Mouse (Mus musculus) C2C12 (cell line): ENCODE measurements around the gene Rassf1. TPM values are rescaled to one million over a fixed set of nuclear protein-coding genes. Genes with fewer than 3 reads are reported as not detected.

Experiments
- H3K27me3 ChIP-seq: one replicate; pipeline ENCODE4 v1.6.1; 2011; ENCODE audit not compliant: control insufficient read depth, insufficient read depth, insufficient read length
- H3K36me3 ChIP-seq: one replicate; pipeline ENCODE4 v1.6.1; 2011; ENCODE audit not compliant: control insufficient read depth, insufficient read depth
- H3K4me3 ChIP-seq: one replicate; pipeline ENCODE4 v1.5.1; 2011; ENCODE audit warnings: mild to moderate bottlenecking, control low read depth; ENCODE audit not compliant: poor library complexity, insufficient read depth, severe bottlenecking
- H3K79me2 ChIP-seq: one replicate; pipeline ENCODE4 v1.6.1; 2011; ENCODE audit not compliant: control insufficient read depth, insufficient read depth
- H3K79me3 ChIP-seq: one replicate; pipeline ENCODE4 v1.6.1; 2011; ENCODE audit warnings: low read depth, control low read depth
- H3ac ChIP-seq: one replicate; pipeline ENCODE3; 2011; ENCODE audit warnings: low read depth; ENCODE audit not compliant: control insufficient read depth, insufficient read length
- CEBPB ChIP-seq: IDR thresholded peaks from one replicate; pipeline ENCODE4 v1.6.1; 2011; ENCODE audit warnings: low read depth, mild to moderate bottlenecking, control low read depth, moderate library complexity
- CTCF ChIP-seq: IDR thresholded peaks from one replicate; pipeline ENCODE4 v1.5.1; 2011; ENCODE audit not compliant: control insufficient read depth, insufficient read depth, insufficient read length
- FOSL1 ChIP-seq: IDR thresholded peaks from one replicate; pipeline ENCODE4 v1.8.0; 2011; ENCODE audit warnings: mild to moderate bottlenecking, low read length; ENCODE audit not compliant: poor library complexity, insufficient read depth, severe bottlenecking
- MAX ChIP-seq: IDR thresholded peaks from one replicate; pipeline ENCODE4 v1.6.1; 2011; ENCODE audit warnings: mild to moderate bottlenecking, control low read depth
- MYOD1 ChIP-seq: IDR thresholded peaks from one replicate; pipeline ENCODE4 v1.6.1; 2011; ENCODE audit warnings: low read depth; ENCODE audit not compliant: control insufficient read depth, insufficient read length
- MYOG ChIP-seq: IDR thresholded peaks from one replicate; pipeline ENCODE4 v1.6.1; 2011; ENCODE audit not compliant: control insufficient read depth, insufficient read length; ENCODE audit errors: extremely low read depth
- USF1 ChIP-seq: IDR thresholded peaks from one replicate; pipeline ENCODE4 v1.6.1; 2011; ENCODE audit warnings: low read depth, mild to moderate bottlenecking, control low read depth, moderate library complexity
- polyA plus RNA-seq: library from polyadenylated mRNA; unstranded; fragments of >200 nt; fragmentation: generic; extraction: Trizol; gene quantifications from one replicate; pipeline ENCODE4 v1.2.1, GENCODE M21; 2012; ENCODE audit warnings: missing spikeins

Gene Rassf1
- polyA plus RNA-seq, 1 experiment: 89.7 TPM

DNA sequence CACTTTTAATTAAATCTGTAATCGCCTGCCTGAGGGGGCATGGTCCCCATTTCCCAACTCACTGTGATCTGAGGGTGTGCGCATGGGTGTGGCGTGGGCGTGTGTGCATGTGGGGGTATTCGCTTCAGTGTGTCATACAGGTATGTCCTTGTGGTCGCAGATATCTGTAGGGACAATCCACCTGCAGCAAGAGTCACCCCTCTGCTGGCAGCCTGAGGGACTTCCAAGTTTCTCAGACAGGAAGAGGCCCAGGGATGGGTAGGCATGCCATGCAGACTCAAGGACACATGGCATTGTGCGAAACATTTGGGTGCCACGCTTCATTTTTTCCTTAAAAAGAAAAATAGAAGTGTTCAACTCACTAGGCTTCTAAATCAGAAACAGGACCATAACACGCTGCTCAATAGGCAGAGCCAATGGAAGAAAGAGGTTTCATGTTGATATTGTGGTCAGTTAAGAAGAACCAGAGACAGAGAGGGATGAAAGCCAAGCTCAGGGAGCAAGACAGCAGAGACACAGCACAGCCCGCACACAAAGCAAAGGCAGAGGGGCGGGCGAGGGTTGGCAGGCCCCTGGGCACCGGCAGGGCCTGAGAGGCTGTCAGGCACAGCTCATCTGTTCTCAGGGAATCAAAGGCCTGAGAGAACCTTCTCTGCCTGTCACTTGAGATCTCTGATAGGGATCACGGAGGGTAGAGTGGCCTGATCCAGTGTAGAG lies 40.8 kb upstream of the Rassf1 start:
- Histone ChIP-seq H3ac (no peak overlapping the region), H3K36me3 (no peaks in the 10 kb centered on the region), H3K79me3 (no peaks in the 10 kb centered on the region), H3K79me2 (no peaks in the 10 kb centered on the region), H3K4me3 (no peak overlapping the region), H3K27me3 (peaks cover 85% of the 10 kb centered on the region)
- TF ChIP-seq CEBPB: no peak
- TF ChIP-seq MYOG: no peak
- no peak for TF ChIP-seq MAX
- TF ChIP-seq USF1: no peak
- TF ChIP-seq FOSL1: no peak

DNA sequence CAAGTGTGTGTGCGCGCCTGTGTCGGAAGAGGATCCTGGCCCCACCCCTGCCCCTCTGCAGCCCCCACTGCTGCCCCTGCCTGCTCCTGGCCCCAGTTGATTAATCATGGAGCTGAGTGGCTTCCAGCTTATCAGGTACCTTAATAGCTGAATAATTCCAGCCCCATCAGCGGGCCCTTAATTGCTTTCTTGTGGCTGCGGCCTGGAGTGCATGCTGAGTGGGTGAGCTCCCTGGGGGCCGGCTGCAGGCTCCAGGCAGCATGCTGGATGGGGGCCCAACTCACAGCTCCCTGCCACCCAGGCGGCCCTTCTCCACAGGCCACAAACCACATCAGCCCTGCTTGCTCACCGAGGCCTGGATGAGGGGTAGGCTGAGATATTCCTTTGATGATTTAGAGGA lies 39.9 kb upstream of the Rassf1 start:
- Histone ChIP-seq H3K79me2 (no peaks in the 10 kb centered on the region), H3K36me3 (no peaks in the 10 kb centered on the region), H3K27me3 (peaks cover 78% of the 10 kb centered on the region), H3ac (no peak overlapping the region), H3K4me3 (no peak overlapping the region), H3K79me3 (no peaks in the 10 kb centered on the region)
- TF ChIP-seq MYOD1 (no peak), MYOG (no peak), MAX (no peak), FOSL1 (no peak), USF1 (no peak), CTCF (no peak), CEBPB (no peak)

DNA sequence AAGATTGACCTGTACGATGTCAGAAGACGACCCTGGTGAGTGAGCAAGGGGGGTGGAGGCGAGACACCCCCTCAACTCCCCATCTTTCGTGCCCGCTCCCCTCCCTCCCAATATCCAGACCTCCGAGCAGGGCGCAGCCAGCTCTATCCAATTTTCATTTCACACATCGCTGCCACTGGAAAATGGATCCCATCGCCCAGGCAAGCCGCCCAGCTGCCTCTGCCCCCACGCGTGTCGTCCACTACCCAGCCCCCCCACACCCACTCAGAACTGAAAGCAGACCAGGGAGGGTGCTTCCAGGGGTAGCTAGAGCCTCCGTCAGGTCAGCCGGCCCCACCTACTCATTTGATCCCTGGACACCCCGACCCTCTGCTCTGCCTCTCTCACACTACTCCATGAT lies 39.0 kb upstream of the Rassf1 start:
- Histone ChIP-seq H3K27me3 (peaks cover 75% of the 10 kb centered on the region), H3K36me3 (no peaks in the 10 kb centered on the region), H3ac (no peak overlapping the region), H3K4me3 (no peak overlapping the region), H3K79me2 (no peaks in the 10 kb centered on the region), H3K79me3 (no peaks in the 10 kb centered on the region)
- no peak for TF ChIP-seq CEBPB
- TF ChIP-seq FOSL1: no peak
- TF ChIP-seq MYOG: no peak
- TF ChIP-seq MAX: no peak
- no peak for TF ChIP-seq MYOD1
- TF ChIP-seq USF1: no peak
- TF ChIP-seq CTCF: no peak

DNA sequence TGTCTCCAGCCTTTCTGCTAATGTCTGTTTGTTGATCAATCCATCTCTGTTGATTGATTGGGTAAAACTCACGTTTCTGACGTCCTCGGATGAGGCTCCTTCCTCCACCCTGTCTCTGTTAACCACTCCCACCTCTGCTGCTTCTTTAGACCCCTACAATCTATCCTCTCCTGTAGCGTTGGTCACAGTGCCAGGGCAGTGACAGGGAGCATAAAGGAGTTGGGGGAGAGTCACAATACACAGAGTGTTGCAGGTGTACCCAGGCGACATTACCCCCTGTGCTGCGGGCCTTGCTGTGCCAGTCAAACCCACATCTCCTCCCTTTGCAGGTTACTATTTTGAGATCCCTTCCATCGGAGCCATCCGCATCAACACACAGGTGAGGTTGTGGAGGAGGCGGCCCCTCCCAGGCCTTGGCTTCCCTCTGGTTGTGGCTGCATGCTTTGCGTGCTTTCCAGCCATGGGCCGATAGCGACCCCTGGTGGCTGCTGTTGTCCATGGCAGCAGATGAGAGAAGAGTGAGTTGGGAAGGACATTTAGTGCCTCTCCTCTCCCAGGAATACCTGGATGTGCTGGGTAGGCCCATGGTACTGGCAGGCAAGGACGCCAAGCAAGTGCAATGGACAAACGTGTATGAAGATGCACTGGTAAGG lies 36.9 kb upstream of the Rassf1 start:
- Histone ChIP-seq H3K27me3 (peaks cover 74% of the 10 kb centered on the region), H3K79me2 (no peaks in the 10 kb centered on the region), H3ac (no peak overlapping the region), H3K36me3 (no peaks in the 10 kb centered on the region), H3K79me3 (no peaks in the 10 kb centered on the region), H3K4me3 (no peak overlapping the region)
- TF ChIP-seq CTCF: peak; percentile 78
- TF ChIP-seq FOSL1: no peak
- TF ChIP-seq MYOD1: no peak

DNA sequence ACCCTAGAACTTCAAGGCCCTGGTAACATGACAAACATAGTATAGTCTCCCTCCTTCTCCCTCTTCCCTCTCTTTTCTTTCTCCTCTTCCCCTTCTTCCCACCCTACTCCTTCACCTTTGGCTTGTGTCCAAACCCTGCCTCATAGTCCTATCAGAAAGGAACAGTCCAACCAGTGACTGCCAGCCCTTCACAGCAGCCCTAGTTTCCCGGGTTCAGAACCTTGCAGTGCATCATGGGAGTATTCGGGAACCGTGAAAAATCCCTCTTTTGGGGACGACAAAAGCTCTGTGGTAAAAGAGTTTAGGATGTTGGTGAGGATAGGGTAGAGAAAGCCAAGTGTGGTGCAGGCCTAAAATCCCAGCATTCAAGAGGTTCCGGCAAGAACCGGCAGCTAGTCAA lies 31.0 kb upstream of the Rassf1 start:
- no peak overlapping the region for H3ac ChIP-seq
- H3K36me3 ChIP-seq: no peaks in the 10 kb centered on the region
- no peak for TF ChIP-seq MAX
- no peak for TF ChIP-seq CTCF
- TF ChIP-seq MYOG: no peak
- no peak for TF ChIP-seq MYOD1
- no peak for TF ChIP-seq USF1
- no peak for TF ChIP-seq CEBPB
- no peak for TF ChIP-seq FOSL1
- H3K79me3 ChIP-seq: no peaks in the 10 kb centered on the region
- H3K27me3 ChIP-seq: peaks cover 72% of the 10 kb centered on the region
- H3K79me2 ChIP-seq: no peaks in the 10 kb centered on the region
- no peak overlapping the region for H3K4me3 ChIP-seq

DNA sequence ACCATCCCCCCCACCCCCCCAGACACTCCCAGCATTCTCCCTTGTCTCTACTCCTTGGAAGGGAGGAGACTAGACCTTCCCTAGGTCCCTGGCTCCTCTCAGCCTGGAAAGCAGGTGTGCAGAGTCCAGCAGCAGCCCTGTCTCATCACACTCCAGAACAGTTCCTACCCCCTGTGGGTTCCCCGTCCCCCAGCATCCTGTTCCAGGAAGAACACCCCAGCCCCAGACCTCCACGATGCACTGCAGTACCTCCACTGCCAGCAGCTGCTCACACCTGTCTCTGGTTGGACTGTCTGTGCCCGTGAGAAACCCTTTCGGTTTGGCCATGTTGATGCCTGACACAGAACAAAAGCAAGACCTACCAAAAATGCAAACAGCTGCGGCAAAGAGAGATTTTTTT lies 30.2 kb upstream of the Rassf1 start:
- H3K79me3 ChIP-seq: no peaks in the 10 kb centered on the region
- no peaks in the 10 kb centered on the region for H3K79me2 ChIP-seq
- H3ac ChIP-seq: no peak overlapping the region
- no peaks in the 10 kb centered on the region for H3K36me3 ChIP-seq
- TF ChIP-seq FOSL1 (no peak), USF1 (no peak), MAX (no peak), MYOG (no peak), MYOD1 (no peak), CTCF (no peak), CEBPB (no peak)
- H3K27me3 ChIP-seq: peaks cover 79% of the 10 kb centered on the region
- H3K4me3 ChIP-seq: no peak overlapping the region
